Mouse (Mus musculus) CH12.LX (cell line): ENCODE results near the gene Phactr3. TPM values are rescaled to one million over a fixed set of nuclear protein-coding genes. Genes with fewer than 3 reads are reported as not detected.

Source experiments
- DNase-seq: peaks from one replicate; pipeline ENCODE4 v3.0.0-alpha.2; 2013; ENCODE audit errors: extremely low read depth
- H3K27ac ChIP-seq: 2 replicates; pipeline ENCODE4 v1.5.1; 2012; ENCODE audit warnings: low read depth, mild to moderate bottlenecking, control low read depth, moderate library complexity; ENCODE audit not compliant: insufficient read depth
- H3K27me3 ChIP-seq: replicated peaks from 2 replicates; pipeline ENCODE3; 2012; ENCODE audit warnings: inconsistent platforms
- H3K36me3 ChIP-seq, 2 experiments: replicated peaks in 1 of 2; 2 replicates each; pipeline versions ENCODE3 to v1.6.1; 2012; ENCODE audit warnings: inconsistent platforms in 1 of 2, low read length in 1 of 2, mild to moderate bottlenecking in 1 of 2, mixed read lengths in 1 of 2, moderate library complexity in 1 of 2; ENCODE audit not compliant: control insufficient read depth in 1 of 2, insufficient read depth in 1 of 2
- H3K4me1 ChIP-seq, 2 experiments: 2 replicates each; pipeline ENCODE4 v1.6.1; 2012; ENCODE audit warnings: inconsistent platforms in 1 of 2, moderate library complexity in 1 of 2; ENCODE audit not compliant: insufficient read depth in 2 of 2, control insufficient read depth in 1 of 2
- H3K4me2 ChIP-seq: 2 replicates; pipeline ENCODE4 v1.6.1; 2012; ENCODE audit warnings: low read depth, mild to moderate bottlenecking, control low read depth; ENCODE audit not compliant: poor library complexity, insufficient read depth, severe bottlenecking
- H3K4me3 ChIP-seq, 3 experiments: fragments of 150-350 bp in 1 of 3; sonication (generic) in 1 of 3; replicated peaks in 1 of 3; 2 replicates each; pipeline versions ENCODE3 to v1.5.1; 2011 to 2012; ENCODE audit warnings: low read depth in 2 of 3, low read length in 2 of 3, mild to moderate bottlenecking in 2 of 3, moderate library complexity in 2 of 3, control low read depth in 1 of 3, improper control_type of control experiment in 1 of 3, inconsistent platforms in 1 of 3, mixed read lengths in 1 of 3; ENCODE audit not compliant: poor library complexity in 1 of 3
- H3K79me2 ChIP-seq: replicated peaks from 2 replicates; pipeline ENCODE4 v1.6.1; 2012; ENCODE audit warnings: mild to moderate bottlenecking, moderate library complexity; ENCODE audit not compliant: control insufficient read depth, poor library complexity, insufficient read depth, severe bottlenecking; ENCODE audit errors: extremely low read depth
- H3K9ac ChIP-seq: 2 replicates; pipeline ENCODE4 v1.6.1; 2012; ENCODE audit warnings: low read depth, mild to moderate bottlenecking, control low read depth, moderate library complexity; ENCODE audit not compliant: insufficient read depth
- H3K9me3 ChIP-seq: replicated peaks from 2 replicates; pipeline ENCODE3; 2012; ENCODE audit warnings: low read length, inconsistent platforms, mixed read lengths
- BHLHE40 ChIP-seq: IDR thresholded peaks from 2 replicates; pipeline ENCODE4 v1.6.1; 2011; ENCODE audit warnings: mild to moderate bottlenecking, low read depth, low read length, improper control_type of control experiment
- ELF1 ChIP-seq: IDR thresholded peaks from 2 replicates; pipeline ENCODE4 v1.6.1; 2014; ENCODE audit warnings: low read depth, mild to moderate bottlenecking, inconsistent platforms, low read length, improper control_type of control experiment
- EP300 ChIP-seq: IDR thresholded peaks from 2 replicates; pipeline ENCODE4 v1.6.1; 2011; ENCODE audit warnings: low read length, improper control_type of control experiment
- GABPA ChIP-seq: IDR thresholded peaks from 2 replicates; pipeline ENCODE4 v1.6.1; 2012; ENCODE audit warnings: low read depth, low read length, improper control_type of control experiment, inconsistent platforms; ENCODE audit not compliant: insufficient replicate concordance
- HCFC1 ChIP-seq: IDR thresholded peaks from 2 replicates; pipeline ENCODE4 v1.6.1; 2012; ENCODE audit warnings: low read depth, mild to moderate bottlenecking, inconsistent platforms, low read length, improper control_type of control experiment
- JUN ChIP-seq: IDR thresholded peaks from 2 replicates; pipeline ENCODE4 v1.6.1; 2011; ENCODE audit warnings: low read depth, mild to moderate bottlenecking, low read length, improper control_type of control experiment, moderate library complexity; ENCODE audit not compliant: insufficient read depth
- KAT2A ChIP-seq: IDR thresholded peaks from 2 replicates; pipeline ENCODE4 v1.6.1; 2012; ENCODE audit warnings: low read length, improper control_type of control experiment, inconsistent platforms; ENCODE audit not compliant: insufficient replicate concordance
- MAFK ChIP-seq: IDR thresholded peaks from 2 replicates; pipeline ENCODE4 v1.6.1; 2011; ENCODE audit warnings: low read length, improper control_type of control experiment; ENCODE audit not compliant: insufficient replicate concordance
- NRF1 ChIP-seq: IDR thresholded peaks from 2 replicates; pipeline ENCODE4 v1.6.1; 2014; ENCODE audit warnings: low read depth, mild to moderate bottlenecking, inconsistent platforms, low read length, improper control_type of control experiment, moderate library complexity
- TBP ChIP-seq: conservative IDR thresholded peaks from 2 replicates; pipeline ENCODE4 v1.6.1; 2011; ENCODE audit warnings: low read depth, low read length, improper control_type of control experiment
- TCF12 ChIP-seq: IDR thresholded peaks from 2 replicates; pipeline ENCODE4 v1.6.1; 2014; ENCODE audit warnings: low read depth, mild to moderate bottlenecking, inconsistent platforms, low read length, improper control_type of control experiment
- ZNF384 ChIP-seq: IDR thresholded peaks from 2 replicates; pipeline ENCODE4 v1.6.1; 2012; ENCODE audit warnings: low read depth, low read length, improper control_type of control experiment, inconsistent platforms
- dilution Hi-C: fragments of 300-500 bp; cut with MboI; formaldehyde crosslinking; loops from 2 replicates; pipeline ENCODE4 v1.14.3; 2020; ENCODE audit warnings: low sequenced_read_pairs; ENCODE audit not compliant: extremely low pct_unique_long_range_greater_than_20kb, extremely low pct_ligation_motif_present
- in situ Hi-C: fragments of 300-500 bp; cut with MboI; formaldehyde crosslinking; loops from 3 replicates; pipeline ENCODE4 v1.14.3; 2019; ENCODE audit warnings: low sequenced_read_pairs, low pct_ligation_motif_present, low pct_unique_long_range_greater_than_20kb, mixed read lengths
- polyA plus RNA-seq: library from polyadenylated mRNA; unstranded; fragments of >175 nt; gene quantifications from 2 replicates; pipeline ENCODE4 v1.2.1, GENCODE M21; 2012; ENCODE audit warnings: low read depth; ENCODE audit not compliant: insufficient read length
- total RNA-seq, 2 experiments: library from RNA; depleted of rRNA; stranded (reverse); fragments of 300-350 nt in 1 of 2; fragments of >200 nt in 1 of 2; gene quantifications; 2 replicates each; pipeline ENCODE4 v1.2.3; 2012 to 2014

Gene Phactr3
- total and polyA plus RNA-seq, 3 experiments: 0.21 to 0.75 TPM; not detected in 1

GRCm38 (mm10) chr2:178303453-178304187, 184.8 kb downstream of the Phactr3 start:
- Histone ChIP-seq H3K27ac (no peak overlapping the region), H3K4me3 (no peak overlapping the region)
- TF ChIP-seq TBP (no peak), HCFC1 (no peak), JUN (no peak), KAT2A (no peak)
- TF ChIP-seq, all 38 proteins: peak for 0
- Histone ChIP-seq H3K9me3 (no peaks in the 10 kb centered on the region), H3K27me3 (peaks cover 79% of the 10 kb centered on the region), H3K79me2 (no peaks in the 10 kb centered on the region), H3K9ac (no peak overlapping the region), H3K36me3 (no peaks in the 10 kb centered on the region), H3K4me1 (no peaks in the 10 kb centered on the region), H3K4me2 (no peak overlapping the region)
- in situ Hi-C loops (no loop called here), dilution Hi-C loops (no loop called here)
- no peak for DNase-seq

DNA sequence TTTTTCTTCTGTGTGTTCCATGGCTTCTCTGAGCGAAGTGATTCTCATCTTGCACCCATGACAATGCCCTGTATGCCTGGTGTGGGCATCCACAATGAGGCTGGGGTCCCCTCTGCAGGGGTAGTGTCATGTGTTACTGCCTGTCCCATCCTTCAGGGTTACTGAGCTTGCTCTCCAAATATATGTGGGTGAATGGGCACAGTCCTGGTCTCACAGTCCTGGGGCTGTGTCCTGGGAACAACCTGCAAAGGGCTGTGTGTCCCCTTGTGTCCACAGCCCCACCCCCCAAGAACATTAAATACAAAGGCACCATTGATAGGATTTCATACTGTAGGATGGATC, 185.4 kb downstream of the Phactr3 start:
- H3K27me3 ChIP-seq: peaks cover 82% of the 10 kb centered on the region
- no peak for TF ChIP-seq ZNF384
- TF ChIP-seq, all 38 proteins: peak for 0
- dilution Hi-C loops (no loop called here), in situ Hi-C loops (no loop called here)
- no peaks in the 10 kb centered on the region for H3K4me1 ChIP-seq
- no peak overlapping the region for H3K27ac ChIP-seq
- no peaks in the 10 kb centered on the region for H3K9me3 ChIP-seq
- H3K79me2 ChIP-seq: no peaks in the 10 kb centered on the region
- no peak for DNase-seq
- H3K36me3 ChIP-seq: no peaks in the 10 kb centered on the region
- H3K4me2 ChIP-seq: no peak overlapping the region
- H3K4me3 ChIP-seq: no peak overlapping the region
- H3K9ac ChIP-seq: no peak overlapping the region

GRCm38 (mm10) chr2:178304669-178305068, 185.9 kb downstream of the Phactr3 start:
- H3K4me1 ChIP-seq: no peaks in the 10 kb centered on the region
- TF ChIP-seq ELF1 (no peak), BHLHE40 (no peak), TCF12 (no peak), NRF1 (no peak), EP300 (no peak), TBP (no peak), GABPA (no peak), MAFK (no peak)
- TF ChIP-seq, all 38 proteins: peak for 0
- DNase-seq: no peak
- H3K4me2 ChIP-seq: no peak overlapping the region
- no peaks in the 10 kb centered on the region for H3K79me2 ChIP-seq
- H3K27ac ChIP-seq: no peak overlapping the region
- no peaks in the 10 kb centered on the region for H3K9me3 ChIP-seq
- dilution Hi-C loops: no loop called here
- in situ Hi-C loops: no loop called here
- H3K27me3 ChIP-seq: peaks cover 85% of the 10 kb centered on the region
- H3K9ac ChIP-seq: no peak overlapping the region
- H3K4me3 ChIP-seq: no peak overlapping the region
- H3K36me3 ChIP-seq: no peaks in the 10 kb centered on the region
